Comparison of ENCODE assay signal across 22 mouse cellular contexts in the genomic region with DNA sequence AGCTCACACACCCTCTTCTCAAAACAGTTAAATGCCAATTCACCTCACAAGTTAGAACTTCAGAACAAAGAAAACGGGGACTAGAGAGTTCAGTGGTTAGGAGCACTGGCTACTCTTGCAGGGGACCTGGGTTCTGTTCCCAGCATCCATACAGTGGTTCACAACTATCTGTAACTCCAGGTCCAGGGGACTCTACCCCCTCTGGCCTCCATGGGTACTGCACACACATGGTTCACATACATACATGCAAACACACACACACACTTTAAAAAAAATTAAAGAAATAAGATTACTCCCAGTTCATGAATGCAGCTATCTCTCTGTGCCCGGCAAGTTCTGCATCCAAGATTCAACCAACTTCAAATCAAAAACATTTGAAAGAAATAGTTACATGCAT. TPM values are rescaled to one million over a fixed set of nuclear protein-coding genes. Genes with fewer than 3 reads are reported as not detected.
DNase-seq lines count a peak whose midpoint lies in the region; ATAC-seq and TF ChIP-seq lines count a peak whose summit lies in the region.
"Had no signal": no experiment of that assay in that cellular context is flagged by ENCODE, and none has a peak within 500 bp of the region (broad histone marks: within the 10 kb centered on the region; RNA-seq: fewer than 3 reads in every experiment).

No protein-coding gene starts in this region.

- no peak for TF ChIP-seq EP300 in heart, adult 2 months (IDR thresholded peaks at IDR 0.05; ENCODE audit: insufficient read depth, low read depth, low read length)
- no peak for TF ChIP-seq EP300 in stomach, postnatal 0 days (optimal IDR thresholded peaks at IDR 0.05)

- H3K9ac ChIP-seq in heart, adult 2 months (ENCODE audit: low read depth, low read length): no peak overlapping the region
- no peak overlapping the region for H3K9ac ChIP-seq in stomach, postnatal 0 days (ENCODE audit: low read length)
- H3K9ac ChIP-seq: heart, embryonic 15.5 days; hindbrain, embryonic 13.5 days had no signal

- no peak overlapping the region for H3K27ac ChIP-seq in heart, adult 2 months
- H3K27ac ChIP-seq in left cerebral cortex, adult 2 months: no peak overlapping the region
- H3K27ac ChIP-seq in stomach, postnatal 0 days (replicated peaks): no peak overlapping the region
- H3K27ac ChIP-seq: forebrain, embryonic 10.5 days; heart, embryonic 15.5 days; hindbrain, embryonic 13.5 days had no signal

- no peak for TF ChIP-seq POLR2A in heart, adult 2 months (IDR thresholded peaks at IDR 0.05; ENCODE audit: insufficient read depth, low read depth, low read length)

- no peaks in the 10 kb centered on the region for H3K9me3 ChIP-seq in stomach, postnatal 0 days (ENCODE audit: control insufficient read depth, low read length)
- H3K9me3 ChIP-seq: embryonic facial prominence, embryonic 10.5 days; forebrain, embryonic 10.5 days; heart, embryonic 15.5 days; hindbrain, embryonic 13.5 days had no signal

- TF ChIP-seq CTCF in heart, adult 2 months (IDR thresholded peaks at IDR 0.05): peak; percentile 14; the same call in 1 of the 2 replicates
- TF ChIP-seq CTCF in left cerebral cortex, adult 2 months (IDR thresholded peaks at IDR 0.05): peak; percentile 23; the same call in 1 of the 2 replicates
- TF ChIP-seq CTCF in stomach, postnatal 0 days (IDR thresholded peaks at IDR 0.05; ENCODE audit: low read depth): 0 out of 2 replicates have a peak, but pooled peaks have one; percentile 6

- intact Hi-C loops in heart, adult 2 months (cut with DNase I): no loop called here
- intact Hi-C loops in left cerebral cortex, adult 2 months (cut with DNase I): no loop called here

- no peak overlapping the region for H3K4me2 ChIP-seq in stomach, postnatal 0 days (replicated peaks; ENCODE audit: low read depth)
- H3K4me2 ChIP-seq: heart, embryonic 11.5 days; heart, embryonic 15.5 days; hindbrain, embryonic 13.5 days had no signal

- DNase-seq in heart, adult 2 months: no peak
- no peak for DNase-seq in heart, adult 11 months
- DNase-seq in left cerebral cortex, adult 2 months (ENCODE audit: extremely low spot score in 1 of 2, low spot score in 2 of 2): no peak
- no peak for DNase-seq in left cerebral cortex, adult 11 months (ENCODE audit: low spot score)
- DNase-seq in R1 (ENCODE audit: low read depth, low spot score): peak; percentile 51
- DNase-seq in stomach, postnatal 0 days (ENCODE audit: low spot score): no peak
- DNase-seq: adrenal gland, postnatal 14 days; cerebellum, adult 18-20 months; cerebellum, postnatal 10 days; gastrocnemius, postnatal 36 days; heart, adult 18-20 months; heart, postnatal 14 days had no signal

- H3K4me3 ChIP-seq in heart, adult 2 months: no peak overlapping the region
- no peak overlapping the region for H3K4me3 ChIP-seq in left cerebral cortex, adult 2 months
- H3K4me3 ChIP-seq in stomach, postnatal 0 days (ENCODE audit: low read depth, low read length): no peak overlapping the region
- H3K4me3 ChIP-seq: embryonic facial prominence, embryonic 10.5 days; erythroblast, embryonic 14.5 days; forebrain, embryonic 10.5 days; heart, embryonic 15.5 days; hindbrain, embryonic 13.5 days had no signal

- no peaks in the 10 kb centered on the region for H3K4me1 ChIP-seq in heart, adult 2 months (ENCODE audit: control insufficient read depth, insufficient read depth, low read length)
- no peaks in the 10 kb centered on the region for H3K4me1 ChIP-seq in stomach, postnatal 0 days (replicated peaks; ENCODE audit: control insufficient read depth, insufficient read depth)

- no peaks in the 10 kb centered on the region for H3K36me3 ChIP-seq in heart, adult 2 months (ENCODE audit: control insufficient read depth, insufficient read depth, low read length)
- H3K36me3 ChIP-seq in stomach, postnatal 0 days (ENCODE audit: control insufficient read depth, insufficient read depth, low read length): no peaks in the 10 kb centered on the region
- H3K36me3 ChIP-seq: embryonic facial prominence, embryonic 10.5 days; heart, embryonic 15.5 days had no signal

- no peaks in the 10 kb centered on the region for H3K79me2 ChIP-seq in heart, adult 2 months (replicated peaks; ENCODE audit: control insufficient read depth, insufficient read depth, low read length)

- 98% methylated on average over 2 of the region's 2 CpGs for WGBS in heart, adult 2 months
- 100% methylated on average over 2 of the region's 2 CpGs for WGBS in stomach, postnatal 0 days

- no peaks in the 10 kb centered on the region for H3K27me3 ChIP-seq in heart, adult 2 months (ENCODE audit: control insufficient read depth, insufficient read depth, low read length)
- no peaks in the 10 kb centered on the region for H3K27me3 ChIP-seq in stomach, postnatal 0 days (ENCODE audit: control insufficient read depth, insufficient read depth, low read length)
- H3K27me3 ChIP-seq: heart, embryonic 15.5 days; hindbrain, embryonic 13.5 days had no signal

- no peak for ATAC-seq in stomach, postnatal 0 days (ENCODE audit: low FRiP score, low TSS enrichment)
- ATAC-seq in inflammation-experienced regulatory T-cells, adult 6 months: no peak
- ATAC-seq in monocyte, adult 5-6 weeks (replicated peaks; ENCODE audit: insufficient number of reproducible peaks, low FRiP score, low TSS enrichment, poor library complexity, severe bottlenecking): no peak
- ATAC-seq: activated CD4-positive, CD25-positive, alpha-beta regulatory T cell, adult 4 months; forebrain, embryonic 14.5 days had no signal

RNA-seq across cellular contexts. Expression of a gene that starts 40.7 kb away (rescaled TPM):
- total RNA-seq in heart, adult 2 months (2021): 1 to 10 TPM; 7.9 to 9.5 TPM
- 11.6 and 11.9 TPM in 2 replicates for polyA plus RNA-seq in heart, adult 2 months (2012; rRNA removed)
- 10 to 100 TPM; 52.3 to 54.9 TPM for total RNA-seq in left cerebral cortex, adult 2 months (2021)
- polyA plus RNA-seq in stomach, postnatal 0 days (2015; fragmentation: Nextera tagmentation; extraction: Ambion mirVana): 21.5 and 26.7 TPM in 2 replicates
- polyA plus RNA-seq in inflammation-experienced regulatory T-cells, adult 6 months (2017; shearing (Covaris generic)): 10 to 100 TPM; 13.4 to 31.0 (median 14.1) TPM
- total RNA-seq in monocyte, adult 5-6 weeks (2017): 21.2 to 31.3 TPM (median 22.5 TPM) in 3 replicates
